Mouse (Mus musculus) monocyte, adult 2 months (primary cell): ENCODE data around the gene Catsper3.

Source experiments
- DNase-seq, 2 experiments: peaks; one replicate each; pipeline ENCODE4 v3.0.0; 2022; ENCODE audit warnings: low spot score in 2 of 2, low read depth in 1 of 2

The Catsper3 gene

GRCm38 (mm10) chr13:55826796-55827678 is 42.7 kb downstream of the Catsper3 start:
- DNase-seq = no peak

GRCm38 (mm10) chr13:55827679-55828140 is 43.3 kb downstream of the Catsper3 start:
- no peak for DNase-seq

- no peak for DNase-seq
These were observed 44.0 kb downstream of the Catsper3 start for GRCm38 (mm10) chr13:55828141-55829017.

GRCm38 (mm10) chr13:55829018-55829655 is 44.8 kb downstream of the Catsper3 start:
- DNase-seq = no peak

- DNase-seq = no peak
These were observed 45.9 kb downstream of the Catsper3 start for GRCm38 (mm10) chr13:55830081-55830832.

DNA sequence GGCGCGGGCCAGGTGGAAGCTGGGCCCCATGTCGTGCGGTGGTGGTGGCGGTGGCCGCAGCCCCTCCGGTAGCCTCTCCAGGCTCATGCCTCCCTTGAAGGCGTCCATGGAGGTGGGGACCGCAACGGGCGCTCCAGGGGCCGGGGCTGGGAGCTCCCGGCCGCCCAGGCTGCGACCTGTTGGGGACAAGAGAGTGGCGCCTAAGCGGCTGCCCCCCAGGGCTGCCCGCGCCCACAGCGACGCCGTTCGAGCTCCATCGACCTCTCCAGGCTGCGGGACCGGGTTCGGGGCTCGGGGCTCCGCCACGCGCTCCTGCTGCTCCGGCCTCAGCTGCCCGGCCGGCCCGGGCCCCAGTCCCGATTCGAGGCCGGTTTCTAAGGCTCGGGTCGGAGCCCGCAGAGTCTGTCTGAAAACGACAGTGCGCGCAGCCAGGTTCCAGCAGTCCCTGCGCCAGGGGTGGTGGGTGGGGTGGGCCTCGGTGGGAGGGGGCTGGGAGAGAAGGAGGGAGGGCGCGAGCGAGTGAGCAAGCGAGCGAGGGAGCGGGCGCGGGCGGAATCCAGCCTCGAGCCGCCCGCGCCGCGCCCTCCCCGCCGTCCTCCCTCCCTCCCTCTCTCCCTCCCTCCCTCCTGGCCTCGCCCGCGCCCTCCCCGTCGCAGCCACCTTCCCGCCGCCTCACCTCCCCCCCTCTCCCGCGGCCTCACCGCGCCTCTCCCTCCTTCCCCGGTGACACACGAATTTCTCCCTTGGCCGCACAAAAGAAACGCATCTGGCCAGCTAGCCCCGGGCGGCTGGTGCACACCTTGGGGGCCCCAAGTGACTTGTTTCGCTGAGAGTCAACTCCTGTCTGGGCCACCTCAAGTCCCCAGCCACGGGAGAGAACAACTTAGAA is 46.7 kb downstream of the Catsper3 start:
- no peak for DNase-seq

DNA sequence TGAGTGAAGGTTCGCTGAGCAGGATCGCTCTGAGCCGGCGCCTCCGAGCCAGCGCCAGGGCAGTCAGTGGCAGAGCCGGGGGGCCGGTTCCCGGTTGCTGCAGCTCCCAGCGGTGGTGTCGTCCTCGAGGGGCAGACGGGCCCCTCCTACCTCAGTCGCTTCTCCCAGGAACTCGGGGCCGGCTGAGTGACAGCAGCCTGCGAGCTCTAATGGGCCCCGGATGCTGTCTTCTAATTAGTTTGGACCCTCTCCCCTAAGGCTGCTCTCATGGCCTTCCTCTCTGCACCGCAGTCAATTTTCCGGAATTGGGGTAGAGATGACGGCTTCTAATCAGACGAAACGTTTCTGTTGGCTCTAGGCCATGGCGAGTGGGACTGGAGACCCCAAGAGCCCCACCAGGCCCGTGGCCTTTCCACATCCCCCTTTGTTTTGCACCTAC is 47.4 kb downstream of the Catsper3 start:
- DNase-seq = no peak

GRCm38 (mm10) chr13:55832602-55833001 is 48.2 kb downstream of the Catsper3 start:
- DNase-seq = no peak

- DNase-seq = no peak
These were observed 49.6 kb downstream of the Catsper3 start for GRCm38 (mm10) chr13:55833921-55834320.

DNA sequence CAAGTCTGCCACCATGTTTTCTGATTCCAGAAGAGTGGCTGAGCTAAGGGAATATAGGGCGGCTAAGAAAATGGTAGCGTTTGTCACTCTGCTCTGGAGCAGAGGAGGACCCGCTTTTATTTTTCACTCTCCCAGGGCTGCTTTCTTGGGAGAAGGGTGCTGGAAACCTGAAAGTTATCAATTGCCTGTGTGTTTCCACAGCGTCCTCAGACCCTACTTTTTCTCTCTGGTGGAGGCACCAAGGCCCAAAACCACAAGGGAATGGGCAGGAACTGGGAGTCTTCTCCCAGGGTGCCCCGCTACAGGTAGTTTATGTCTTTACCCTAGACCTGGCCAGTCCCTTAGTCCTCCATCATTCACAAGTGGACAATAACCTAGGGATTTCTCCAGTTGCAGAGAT is 50.3 kb downstream of the Catsper3 start:
- DNase-seq = no peak

GRCm38 (mm10) chr13:55835548-55836097 is 51.3 kb downstream of the Catsper3 start:
- no peak for DNase-seq

DNA sequence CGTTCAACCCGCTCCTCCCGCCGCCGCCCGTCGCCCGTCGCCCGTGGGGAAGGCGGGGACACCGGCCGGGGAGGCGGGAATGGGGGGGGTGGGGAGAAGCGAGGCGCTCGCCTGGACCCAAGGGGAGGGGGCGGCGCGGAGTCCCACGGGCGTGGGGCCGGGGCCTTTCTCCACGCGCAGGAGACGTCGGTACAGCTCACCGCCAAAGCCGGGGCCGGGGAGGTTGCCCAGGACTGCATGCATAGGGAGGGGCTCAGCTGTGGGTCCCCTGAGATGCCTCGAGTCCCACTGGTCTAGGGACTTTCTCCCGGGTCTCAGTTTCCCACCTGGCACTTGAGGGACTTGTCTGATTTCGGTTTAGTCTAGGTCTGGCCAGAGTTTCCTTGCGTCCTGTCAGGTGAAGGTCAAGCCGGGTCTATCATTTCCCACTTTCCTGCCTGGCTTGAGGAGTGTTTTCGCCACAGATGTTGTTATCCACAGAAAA is 51.8 kb downstream of the Catsper3 start, which contains the start of gene Pitx1:
Gene Pitx1, minus strand, starts transcription at position 51 of the 484 bp plus-strand sequence.
- DNase-seq = no peak

DNA sequence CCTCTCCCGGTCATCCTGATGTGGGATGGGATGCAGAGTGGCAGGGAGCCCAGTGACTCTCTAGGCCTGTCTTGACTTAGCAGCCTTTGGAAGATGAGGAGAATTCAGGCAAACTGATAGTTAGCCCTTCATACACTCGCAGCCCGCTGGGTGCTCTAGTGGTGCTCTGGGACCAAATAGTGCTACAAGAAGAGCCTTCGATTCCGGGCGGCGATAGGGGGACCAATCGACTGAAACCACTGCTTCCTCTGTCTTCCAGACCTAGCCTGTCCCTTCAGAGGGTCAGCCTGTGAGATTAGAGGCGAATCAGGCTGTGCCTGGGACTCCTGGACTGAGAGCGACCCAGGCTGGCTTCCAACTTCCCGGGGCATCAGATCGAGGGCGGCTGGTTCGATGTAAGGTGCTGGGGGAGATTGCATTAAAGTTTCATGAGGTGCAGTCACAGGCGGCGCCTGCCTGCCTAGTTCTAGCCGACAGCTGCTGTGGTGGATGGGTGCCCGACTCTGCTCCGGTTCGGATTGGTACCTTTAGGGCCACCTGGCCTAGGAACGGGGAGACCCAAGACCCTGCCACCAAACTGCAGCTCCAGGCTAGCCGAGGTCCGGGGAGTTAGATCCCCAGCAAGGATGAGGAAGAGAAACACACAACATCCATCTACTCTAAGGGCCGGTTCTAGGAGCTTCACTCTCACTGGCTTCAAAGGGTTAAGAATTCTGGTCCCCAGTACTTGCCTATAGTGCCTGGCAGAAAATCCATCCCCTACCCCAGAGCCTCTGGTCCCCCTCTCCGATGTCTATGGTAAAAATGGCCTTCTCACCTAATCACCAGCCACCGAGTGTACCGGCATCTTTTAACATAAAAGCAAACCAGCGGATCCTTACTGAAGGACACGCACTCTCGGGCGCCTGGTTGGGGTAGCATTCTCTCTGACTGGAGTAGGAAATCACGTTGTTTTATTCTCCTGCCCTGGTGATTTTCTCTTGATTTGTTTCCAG is 52.7 kb downstream of the Catsper3 start:
- DNase-seq = no peak

GRCm38 (mm10) chr13:55840223-55840622 is 55.9 kb downstream of the Catsper3 start:
- DNase-seq = no peak

DNA sequence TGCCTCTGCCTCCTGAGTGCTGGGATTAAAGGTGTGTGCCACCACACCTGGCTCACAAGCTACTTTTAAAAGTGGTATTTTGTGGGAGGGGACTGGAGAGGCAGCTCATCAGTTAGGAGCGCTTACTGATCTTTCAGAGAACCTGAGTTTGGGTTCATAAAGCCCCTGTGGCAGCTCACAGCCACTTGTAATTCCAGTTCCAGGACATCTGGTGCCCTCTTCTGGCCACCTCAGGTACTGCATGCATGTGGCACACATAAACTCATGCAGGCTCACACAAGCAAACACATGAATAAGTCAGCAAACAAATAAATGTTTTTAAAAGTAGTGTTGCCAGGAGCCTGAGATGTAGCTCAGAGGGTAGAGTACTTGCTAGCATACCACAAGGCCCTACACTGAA is 59.3 kb downstream of the Catsper3 start:
- no peak for DNase-seq

DNA sequence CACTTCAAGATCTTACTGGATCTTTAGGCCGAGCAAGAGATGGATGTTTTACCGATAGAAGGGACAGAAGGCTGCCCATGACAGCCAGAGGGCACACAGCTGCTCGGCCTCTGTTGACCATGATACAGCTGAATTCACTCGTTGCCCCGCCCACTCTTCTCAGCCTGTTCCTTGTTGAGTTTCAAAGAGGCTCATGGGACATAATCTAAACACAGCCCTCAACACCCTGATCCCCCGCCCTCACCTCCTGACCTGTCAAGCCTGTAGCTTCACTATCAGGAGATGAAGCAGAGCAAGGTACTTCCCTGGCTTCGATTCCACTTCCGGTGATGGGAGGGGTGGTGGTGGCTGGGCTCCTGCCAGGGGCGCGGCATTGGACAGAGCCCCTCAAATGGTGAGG is 63.4 kb downstream of the Catsper3 start:
- DNase-seq = no peak

DNA sequence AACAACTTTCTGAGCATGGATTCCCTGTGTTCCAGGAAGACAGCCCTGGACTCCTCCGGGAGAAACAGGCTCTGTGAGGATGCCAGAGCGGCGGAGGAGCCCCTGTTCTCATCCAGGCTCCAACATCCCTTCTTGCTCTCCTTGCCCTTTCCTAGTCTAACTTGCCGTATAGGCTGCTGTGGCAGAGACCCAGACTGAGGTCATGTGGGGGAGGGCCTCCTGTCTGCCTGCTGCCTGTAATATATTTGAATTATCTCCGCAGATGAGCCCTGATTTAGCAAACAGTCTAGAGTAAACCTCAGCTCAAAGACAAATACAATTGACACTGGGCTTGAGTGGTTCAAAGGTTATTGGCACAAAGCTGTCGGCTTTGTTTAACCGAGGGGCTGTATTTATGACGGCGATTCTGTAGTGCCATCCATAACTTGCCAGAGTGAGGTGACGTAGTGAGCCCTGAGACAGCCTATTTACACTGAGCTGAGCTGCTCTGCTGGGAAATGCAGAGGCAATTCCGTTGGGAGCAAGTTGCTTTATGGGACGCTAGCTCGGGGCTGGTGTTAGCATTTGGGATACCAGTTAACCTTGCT is 64.3 kb downstream of the Catsper3 start:
- DNase-seq = no peak
